15 mouse cellular contexts compared by ENCODE assay signal in the genomic region with DNA sequence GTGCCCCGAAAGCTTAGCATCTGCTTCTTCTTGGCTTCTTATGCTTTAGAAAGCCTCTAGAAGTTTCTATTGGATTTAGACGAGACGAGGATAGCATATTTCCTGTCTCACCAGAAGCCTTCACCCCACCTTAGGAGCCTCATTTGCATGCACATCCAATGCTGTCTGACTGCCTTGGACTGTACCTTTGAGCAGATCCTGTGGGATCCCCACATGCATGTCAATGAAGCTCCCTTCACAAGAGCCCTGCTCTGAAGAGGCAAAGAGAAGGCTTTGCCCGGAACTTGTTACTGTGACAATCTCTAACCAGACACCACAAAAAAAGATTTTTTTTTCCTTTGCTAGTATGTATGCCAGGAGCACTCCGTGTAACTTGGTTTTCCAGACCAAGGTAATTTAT.
DNase-seq lines count a peak whose midpoint lies in the region; ATAC-seq lines count a peak whose summit lies in the region.
"Had no signal": no experiment of that assay in that cellular context is flagged by ENCODE, and none has a peak within 500 bp of the region (broad histone marks: within the 10 kb centered on the region; RNA-seq: fewer than 3 reads in every experiment).

No protein-coding gene starts in this region.

- DNase-seq in hindbrain, embryonic 11.5 days (ENCODE audit: low spot score) = no peak
- no peak for DNase-seq in hindbrain, embryonic 10.5 days (ENCODE audit: low spot score)
- DNase-seq in left cerebral cortex, adult 18-20 months (ENCODE audit: low spot score in 2 of 2) = no peak
- no peak for DNase-seq in adrenal gland, postnatal 4 days (ENCODE audit: low spot score in 2 of 2)
- DNase-seq: cerebellum, adult 8-10 months; embryo, embryonic 11 days; kidney, adult 2 months; lung, adult 18-20 months; lung, postnatal 4 days; right cerebral cortex, postnatal 14 days; thymus, postnatal 4 days had no signal

- H3K9ac ChIP-seq in hindbrain, embryonic 11.5 days (ENCODE audit: low read depth, low read length) = no peak overlapping the region
- no peak overlapping the region for H3K9ac ChIP-seq in forebrain, embryonic 15.5 days (replicated peaks)
- no peak overlapping the region for H3K9ac ChIP-seq in hindbrain, embryonic 15.5 days
- H3K9ac ChIP-seq in neural tube, embryonic 13.5 days = no peak overlapping the region
- H3K9ac ChIP-seq: heart, embryonic 13.5 days had no signal

- WGBS in hindbrain, embryonic 11.5 days = 82% methylated on average over 5 of the region's 5 CpGs
- WGBS in hindbrain, embryonic 10.5 days = 85% methylated on average over 5 of the region's 5 CpGs
- 46% methylated on average over 5 of the region's 5 CpGs for WGBS in forebrain, embryonic 15.5 days
- 54% methylated on average over 5 of the region's 5 CpGs for WGBS in hindbrain, embryonic 15.5 days
- WGBS in neural tube, embryonic 13.5 days = 62% methylated on average over 5 of the region's 5 CpGs

- no peaks in the 10 kb centered on the region for H3K27me3 ChIP-seq in hindbrain, embryonic 11.5 days (ENCODE audit: control insufficient read depth, insufficient read depth, low read length)
- H3K27me3 ChIP-seq in hindbrain, embryonic 10.5 days (ENCODE audit: insufficient read depth, poor library complexity, severe bottlenecking) = no peaks in the 10 kb centered on the region
- no peaks in the 10 kb centered on the region for H3K27me3 ChIP-seq in forebrain, embryonic 15.5 days
- H3K27me3 ChIP-seq in hindbrain, embryonic 15.5 days = no peaks in the 10 kb centered on the region
- no peaks in the 10 kb centered on the region for H3K27me3 ChIP-seq in neural tube, embryonic 13.5 days
- H3K27me3 ChIP-seq: heart, embryonic 13.5 days had no signal

- no peaks in the 10 kb centered on the region for H3K36me3 ChIP-seq in hindbrain, embryonic 11.5 days (ENCODE audit: control insufficient read depth, insufficient read depth, low read length)
- H3K36me3 ChIP-seq in hindbrain, embryonic 10.5 days = no peaks in the 10 kb centered on the region
- no peaks in the 10 kb centered on the region for H3K36me3 ChIP-seq in forebrain, embryonic 15.5 days
- no peaks in the 10 kb centered on the region for H3K36me3 ChIP-seq in hindbrain, embryonic 15.5 days
- no peaks in the 10 kb centered on the region for H3K36me3 ChIP-seq in neural tube, embryonic 13.5 days
- H3K36me3 ChIP-seq: heart, embryonic 13.5 days had no signal

- peak; percentile 51; the same call in 1 of the 2 replicates for ATAC-seq in hindbrain, embryonic 11.5 days (ENCODE audit: low FRiP score)
- ATAC-seq in forebrain, embryonic 15.5 days (replicated peaks) = peak; percentile 64
- peak; percentile 90 for ATAC-seq in hindbrain, embryonic 15.5 days (ENCODE audit: low FRiP score, low read depth)
- ATAC-seq in neural tube, embryonic 13.5 days (ENCODE audit: low read depth) = peak; percentile 76; the same call in 1 of the 2 replicates

- no peak overlapping the region for H3K4me2 ChIP-seq in hindbrain, embryonic 11.5 days (replicated peaks; ENCODE audit: low read depth, low read length)
- no peak overlapping the region for H3K4me2 ChIP-seq in forebrain, embryonic 15.5 days (replicated peaks)
- no peak overlapping the region for H3K4me2 ChIP-seq in hindbrain, embryonic 15.5 days
- H3K4me2 ChIP-seq in neural tube, embryonic 13.5 days = no peak overlapping the region
- H3K4me2 ChIP-seq: heart, embryonic 13.5 days had no signal

- H3K4me1 ChIP-seq in hindbrain, embryonic 11.5 days (replicated peaks; ENCODE audit: control insufficient read depth, insufficient read depth, low read length) = no peaks in the 10 kb centered on the region
- 0 out of 2 replicates have a peak, but pooled peaks cover 4% of the 10 kb centered on the region for H3K4me1 ChIP-seq in hindbrain, embryonic 10.5 days (replicated peaks)
- H3K4me1 ChIP-seq in forebrain, embryonic 15.5 days = peaks cover 22% of the 10 kb centered on the region
- peaks cover 4% of the 10 kb centered on the region; the same call in 1 of the 2 replicates for H3K4me1 ChIP-seq in hindbrain, embryonic 15.5 days (replicated peaks)
- H3K4me1 ChIP-seq in neural tube, embryonic 13.5 days (replicated peaks) = peaks cover 12% of the 10 kb centered on the region

- H3K27ac ChIP-seq in hindbrain, embryonic 11.5 days (ENCODE audit: low read depth, low read length) = no peak overlapping the region
- H3K27ac ChIP-seq in hindbrain, embryonic 10.5 days = no peak overlapping the region
- H3K27ac ChIP-seq in forebrain, embryonic 15.5 days (replicated peaks) = peak overlapping the region; percentile 16; the same call in 1 of the 2 replicates
- H3K27ac ChIP-seq in hindbrain, embryonic 15.5 days (replicated peaks) = peak overlapping the region; percentile 61
- 0 out of 2 replicates have a peak overlapping the region, but pooled peaks have one; percentile 0 for H3K27ac ChIP-seq in neural tube, embryonic 13.5 days (replicated peaks)
- H3K27ac ChIP-seq: heart, embryonic 13.5 days had no signal

- no peaks in the 10 kb centered on the region for H3K9me3 ChIP-seq in hindbrain, embryonic 11.5 days (ENCODE audit: control insufficient read depth, low read length)
- no peaks in the 10 kb centered on the region for H3K9me3 ChIP-seq in hindbrain, embryonic 10.5 days
- no peaks in the 10 kb centered on the region for H3K9me3 ChIP-seq in forebrain, embryonic 15.5 days
- H3K9me3 ChIP-seq in hindbrain, embryonic 15.5 days = no peaks in the 10 kb centered on the region
- no peaks in the 10 kb centered on the region for H3K9me3 ChIP-seq in neural tube, embryonic 13.5 days
- H3K9me3 ChIP-seq: heart, embryonic 13.5 days had no signal

- H3K4me3 ChIP-seq in hindbrain, embryonic 11.5 days (ENCODE audit: low read depth, low read length) = no peak overlapping the region
- H3K4me3 ChIP-seq in hindbrain, embryonic 10.5 days = no peak overlapping the region
- no peak overlapping the region for H3K4me3 ChIP-seq in forebrain, embryonic 15.5 days
- no peak overlapping the region for H3K4me3 ChIP-seq in hindbrain, embryonic 15.5 days
- no peak overlapping the region for H3K4me3 ChIP-seq in neural tube, embryonic 13.5 days
- H3K4me3 ChIP-seq: heart, embryonic 13.5 days had no signal

Comparison
In these comparisons a context has a peak if more than half of its experiments do, and no peak if none do; other contexts are left out.
1. H3K27ac ChIP-seq: peak in forebrain, embryonic 15.5 days (single experiment), hindbrain, embryonic 15.5 days (single experiment) and neural tube, embryonic 13.5 days (single experiment); none in hindbrain, embryonic 11.5 days (single experiment) and hindbrain, embryonic 10.5 days (single experiment).
2. Peak in every context shown above with its lines, with median percentiles within 50 percentile points of each other: ATAC-seq.